Mouse (Mus musculus): ENCODE measurements around the gene Sptssb.

Gene Sptssb

DNA sequence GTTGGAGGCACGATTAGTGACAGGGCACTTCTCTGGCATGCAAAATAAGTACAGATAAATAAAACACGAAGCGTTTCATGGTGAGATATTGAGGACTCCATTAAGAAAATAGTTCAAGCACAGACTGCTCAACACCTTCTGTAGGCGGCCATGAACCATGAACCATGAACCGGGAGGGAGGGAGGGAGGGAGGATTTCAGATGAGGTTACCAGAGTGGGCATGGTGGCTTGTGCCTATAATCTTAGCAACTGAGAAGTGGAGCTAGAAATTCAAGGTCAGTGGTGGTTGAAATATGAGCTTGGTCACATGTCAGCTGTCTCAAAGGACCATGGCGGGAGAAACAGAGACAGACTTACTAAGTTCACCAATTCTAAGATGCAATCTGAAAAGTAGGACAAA lies 20.3 kb downstream of the Sptssb start:
- DNase-seq (ENCODE audit: extremely low read depth, low read depth, low spot score) = no peak

DNA sequence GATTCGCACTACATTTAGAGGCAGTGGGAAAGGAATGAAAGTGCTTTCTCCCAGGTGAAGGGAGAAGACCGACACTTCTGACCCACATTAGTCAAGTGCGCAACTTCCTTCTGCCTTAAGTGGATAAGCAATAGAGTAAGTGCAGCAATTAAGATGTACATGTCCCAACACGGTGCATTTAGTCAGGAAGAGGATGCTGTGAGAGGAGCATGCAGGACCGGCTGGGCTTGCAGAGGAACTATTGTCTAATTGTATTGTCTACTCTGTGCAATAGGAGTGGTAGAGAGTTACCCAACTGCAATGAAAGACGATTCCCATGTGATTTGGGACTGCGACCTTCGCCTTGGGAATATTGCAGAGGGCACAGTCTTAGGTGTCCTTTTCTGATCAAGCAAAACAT lies 30.2 kb downstream of the Sptssb start:
- peak; percentile 52 for DNase-seq (ENCODE audit: extremely low read depth, low read depth, low spot score)

DNA sequence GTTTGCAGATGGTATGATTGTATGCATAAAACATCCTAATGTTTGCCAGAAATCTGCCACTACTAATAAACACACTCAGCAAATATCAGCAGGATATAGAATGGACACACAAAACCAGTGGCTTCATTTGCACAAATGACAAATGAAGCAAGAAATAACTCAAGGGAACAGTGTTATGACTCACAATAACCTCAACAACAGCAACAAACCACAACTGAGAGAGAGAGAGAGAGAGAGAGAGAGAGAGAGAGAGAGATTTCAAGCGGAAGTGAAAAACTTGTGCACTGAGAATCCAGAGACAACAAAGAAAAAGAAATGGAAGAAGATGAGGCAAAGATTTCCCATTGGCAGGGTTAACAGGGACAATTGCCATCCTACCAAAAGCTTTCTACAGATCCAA lies 35.2 kb downstream of the Sptssb start:
- no peak for DNase-seq (ENCODE audit: extremely low read depth, low read depth, low spot score)

DNA sequence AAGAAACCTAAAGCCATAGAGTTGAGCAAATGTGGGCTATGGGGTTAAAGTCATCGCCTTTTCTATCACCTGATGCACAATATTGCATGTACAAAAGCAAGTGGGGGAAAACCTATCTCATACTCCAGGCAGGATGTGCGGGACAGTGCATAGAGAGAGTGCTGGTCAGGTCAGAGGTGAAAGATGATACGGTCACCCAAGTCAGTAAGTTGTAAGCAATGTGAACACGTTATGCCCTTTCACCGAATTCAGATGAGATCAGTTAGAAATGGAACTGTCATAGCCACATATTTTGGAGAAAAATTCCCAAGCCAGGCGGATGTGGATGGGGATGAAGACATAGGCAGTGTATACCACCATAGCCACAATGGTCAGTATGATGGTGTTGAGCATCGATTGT lies 39.1 kb downstream of the Sptssb start:
- DNase-seq (ENCODE audit: extremely low read depth, low read depth, low spot score) = no peak

DNA sequence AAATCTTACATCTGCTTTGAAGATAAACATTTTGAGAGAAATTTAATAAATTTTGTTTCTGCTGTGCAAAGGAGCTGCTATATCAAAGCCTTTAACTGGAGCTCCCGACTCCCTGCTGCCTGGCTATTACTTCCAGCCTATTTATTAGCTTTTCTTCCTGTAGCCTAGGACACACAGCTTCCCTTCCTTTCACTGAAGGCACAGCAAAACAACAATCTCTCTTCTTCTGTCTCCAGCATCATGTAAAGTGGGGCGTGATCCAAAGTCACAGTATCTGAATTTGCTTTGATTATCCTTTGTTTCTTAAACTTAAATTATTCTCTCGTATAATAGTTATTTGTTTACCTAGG lies 39.9 kb downstream of the Sptssb start:
- no peak for DNase-seq (ENCODE audit: extremely low read depth, low read depth, low spot score)

DNA sequence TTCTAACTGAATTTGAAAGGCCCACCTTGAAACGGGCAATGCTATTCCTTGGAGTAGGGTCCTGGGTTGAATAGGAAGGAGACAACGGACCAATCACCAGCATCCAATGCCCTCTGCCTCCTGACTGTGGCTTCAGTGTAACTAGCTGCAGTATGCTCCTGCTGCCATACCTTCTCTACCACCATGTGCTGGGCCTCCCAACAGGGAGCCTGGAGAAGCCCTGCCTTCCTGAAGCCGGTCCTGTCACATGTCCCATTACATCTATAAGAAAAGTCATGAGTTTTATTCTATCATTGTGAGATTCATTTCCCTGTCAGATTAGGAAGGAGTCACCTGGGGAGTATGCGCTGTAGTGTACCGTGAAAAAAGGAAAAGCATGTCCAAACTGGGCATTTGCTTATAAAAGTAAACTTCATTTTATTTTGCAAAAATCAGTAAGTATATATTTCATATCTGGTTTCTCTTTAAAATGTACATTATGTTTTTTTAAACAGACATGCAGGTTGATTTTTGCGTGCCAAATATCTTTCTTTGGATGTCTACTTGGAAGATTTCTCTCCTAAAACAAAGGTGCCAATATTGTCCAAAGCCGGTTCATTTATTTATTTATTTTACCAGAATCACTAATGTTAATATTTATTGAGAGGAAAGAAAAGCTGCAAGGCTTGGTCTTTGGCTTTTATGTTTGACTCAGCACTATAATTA lies 40.4 kb downstream of the Sptssb start:
- DNase-seq (ENCODE audit: extremely low read depth, low read depth, low spot score) = no peak

DNA sequence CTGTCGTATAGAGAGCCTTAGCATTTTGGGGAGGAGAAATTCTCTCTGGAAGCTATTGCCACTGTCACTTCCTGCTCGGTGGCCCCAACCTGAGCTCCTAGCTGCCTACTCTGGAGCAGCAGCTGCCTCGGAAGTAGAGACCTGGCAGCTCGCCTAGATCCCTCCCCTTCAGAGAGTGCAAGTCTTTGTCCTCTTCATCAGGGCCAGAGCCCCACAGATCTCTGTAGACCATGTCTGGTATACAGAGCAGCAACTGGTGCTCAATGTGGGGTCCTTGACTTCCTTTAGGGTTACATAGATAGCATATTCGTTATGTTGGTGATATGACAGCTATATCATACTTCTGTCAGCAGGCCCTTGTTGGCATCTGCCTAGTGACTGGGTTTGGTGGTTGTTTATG lies 41.3 kb downstream of the Sptssb start:
- no peak for DNase-seq (ENCODE audit: extremely low read depth, low read depth, low spot score)

DNA sequence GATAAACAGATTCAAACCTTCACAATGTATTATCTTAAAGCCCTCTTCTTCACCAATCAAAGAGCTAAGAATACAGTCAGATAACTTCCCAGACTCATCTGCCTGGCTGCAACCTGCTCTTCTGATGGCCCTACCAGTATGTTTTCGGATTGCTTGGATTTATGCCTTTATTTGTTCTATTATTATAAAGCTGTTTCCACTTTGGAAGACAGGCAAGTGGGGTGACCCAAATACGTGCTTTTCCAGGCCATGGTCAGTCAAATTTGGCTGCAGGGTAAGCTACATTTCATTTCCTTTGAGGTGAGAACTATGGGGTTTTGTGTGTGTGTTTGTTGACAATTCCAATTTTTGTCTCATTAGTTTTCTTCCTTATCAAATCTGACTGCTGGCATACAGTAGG lies 43.2 kb downstream of the Sptssb start:
- DNase-seq (ENCODE audit: extremely low read depth, low read depth, low spot score) = no peak

DNA sequence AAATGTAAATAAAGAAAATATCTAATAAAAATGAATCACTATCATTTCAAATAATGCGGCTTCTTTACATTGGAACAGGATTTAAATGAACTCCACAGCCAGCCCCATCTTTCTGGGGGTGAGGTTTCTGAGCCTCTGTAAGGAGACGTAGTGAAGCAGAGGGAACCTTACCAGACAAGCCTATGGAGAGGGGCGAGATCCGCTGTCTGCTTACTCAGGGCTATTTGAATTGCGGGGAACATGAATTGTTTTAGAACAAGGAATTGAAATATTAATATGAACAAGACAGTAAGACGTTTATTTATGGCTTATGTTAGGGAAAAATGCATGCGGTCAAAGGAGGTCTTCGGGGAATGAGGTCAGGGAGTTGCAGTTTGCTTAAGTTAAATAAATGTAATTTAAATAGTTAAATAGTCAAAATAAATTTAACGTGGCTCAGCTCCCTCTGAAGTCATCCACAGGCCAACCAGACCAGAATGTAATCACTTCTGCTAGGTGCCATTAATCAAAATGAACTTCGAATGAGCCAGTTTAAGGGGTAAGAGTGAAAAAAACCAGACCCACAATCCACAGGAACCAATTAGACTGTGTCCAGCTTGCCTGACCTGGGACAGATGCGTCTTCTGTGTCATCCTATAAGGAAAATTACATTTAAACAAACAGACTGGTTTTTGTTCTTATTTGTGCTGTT lies 46.6 kb downstream of the Sptssb start:
- no peak for DNase-seq (ENCODE audit: extremely low read depth, low read depth, low spot score)

DNA sequence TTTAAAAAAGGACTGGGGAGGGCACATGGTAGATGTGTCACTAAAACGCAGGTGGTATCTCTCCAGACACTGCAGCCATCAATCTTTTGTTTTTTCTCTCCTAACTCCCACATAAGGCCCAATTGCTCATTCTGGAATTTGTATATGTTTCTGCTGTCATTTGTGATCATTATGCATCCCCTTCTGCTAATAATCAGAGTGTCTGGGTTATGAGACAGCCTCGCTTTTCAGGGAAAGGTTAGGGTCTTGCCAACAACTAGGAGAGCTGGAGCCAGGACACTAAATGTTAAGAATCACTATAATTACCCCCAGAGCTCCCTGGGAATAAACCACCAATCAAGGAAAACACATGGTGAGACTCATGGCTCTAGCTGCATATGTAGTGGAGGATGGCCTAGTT lies 47.3 kb downstream of the Sptssb start:
- no peak for DNase-seq (ENCODE audit: extremely low read depth, low read depth, low spot score)

DNA sequence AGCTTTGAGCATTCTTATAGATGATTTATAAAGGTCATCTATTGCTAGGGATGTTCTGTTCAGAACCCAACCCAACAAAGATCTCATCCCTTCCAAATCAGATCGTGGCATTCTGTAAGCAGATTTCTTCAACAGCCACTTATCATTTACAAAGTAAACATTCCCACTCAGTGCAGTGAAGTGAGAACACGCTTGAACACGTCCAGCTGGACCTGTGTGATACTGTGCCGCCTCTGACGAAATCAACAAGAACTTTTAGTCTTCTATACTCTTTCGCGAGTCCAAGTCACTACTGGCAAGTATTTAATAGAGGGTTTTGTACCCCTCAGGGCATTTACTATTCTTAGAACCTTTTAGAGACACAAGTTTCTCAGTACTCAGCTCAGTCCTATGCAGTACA lies 51.3 kb downstream of the Sptssb start:
- DNase-seq (ENCODE audit: extremely low read depth, low read depth, low spot score) = peak; percentile 74

DNA sequence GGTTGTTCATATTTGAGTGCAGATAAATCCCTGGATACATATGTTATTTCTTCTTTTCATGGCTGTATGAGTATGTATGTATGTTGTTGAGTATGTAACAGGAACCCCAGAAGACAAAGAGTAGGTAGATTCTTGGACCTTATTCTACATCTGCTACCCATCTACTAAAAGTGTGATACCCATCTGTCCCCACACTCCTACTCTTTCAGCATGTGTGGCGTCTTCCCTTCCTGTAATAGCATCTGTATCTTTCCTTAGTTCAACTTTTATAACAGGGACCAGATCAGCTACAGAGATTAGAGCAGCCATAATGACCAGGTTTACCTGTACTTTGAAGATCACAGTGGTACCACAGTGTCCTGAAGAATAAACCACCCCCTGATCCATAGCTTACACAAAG lies 56.6 kb downstream of the Sptssb start:
- no peak for DNase-seq (ENCODE audit: extremely low read depth, low read depth, low spot score)

DNA sequence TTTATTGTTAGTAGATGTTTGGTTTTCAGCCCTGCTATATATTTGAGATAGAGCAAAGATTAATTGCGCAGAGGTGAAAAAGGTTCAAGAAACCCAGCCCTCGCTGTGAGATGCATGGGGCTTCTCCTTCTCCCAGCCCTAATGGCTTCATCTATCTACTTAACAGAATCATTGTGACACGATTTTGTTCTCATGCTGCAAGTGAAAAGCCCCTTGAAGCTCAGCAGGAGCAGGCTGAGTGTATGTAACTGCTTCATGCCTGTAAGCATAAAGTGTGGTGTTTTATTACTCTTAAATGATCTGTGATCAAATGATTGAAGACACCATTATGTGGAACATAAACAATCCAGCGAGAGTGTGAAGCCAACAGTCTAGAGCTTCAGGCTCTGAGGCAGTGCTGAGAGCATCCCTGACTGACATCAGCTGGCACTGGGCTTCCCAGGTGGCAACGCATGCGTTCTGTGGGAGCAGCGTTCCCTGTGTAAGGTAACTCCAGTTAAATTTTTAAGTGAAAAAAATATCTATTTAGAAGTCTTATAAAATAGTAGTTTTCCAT lies 58.8 kb downstream of the Sptssb start:
- DNase-seq (ENCODE audit: extremely low read depth, low read depth, low spot score) = no peak

DNA sequence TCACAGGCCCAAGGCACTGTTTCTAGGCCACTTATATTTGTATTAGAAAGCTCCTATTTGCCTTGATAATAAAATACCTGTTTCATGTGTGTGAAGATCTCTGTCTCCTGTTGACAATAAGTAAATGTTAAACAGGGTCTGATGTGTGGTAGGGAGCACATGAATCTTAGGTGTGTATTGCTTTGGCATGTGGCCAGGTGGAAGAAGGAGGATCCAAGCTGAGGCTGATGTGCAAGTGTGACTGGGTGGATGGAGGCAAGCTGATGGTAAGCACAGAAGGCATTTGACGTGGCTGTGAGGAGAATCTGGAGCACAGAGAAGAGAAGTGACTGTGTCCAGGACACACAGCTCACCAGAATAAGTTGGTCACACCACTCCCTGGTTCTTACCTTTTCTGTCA lies 60.6 kb downstream of the Sptssb start:
- no peak for DNase-seq (ENCODE audit: extremely low read depth, low read depth, low spot score)

DNA sequence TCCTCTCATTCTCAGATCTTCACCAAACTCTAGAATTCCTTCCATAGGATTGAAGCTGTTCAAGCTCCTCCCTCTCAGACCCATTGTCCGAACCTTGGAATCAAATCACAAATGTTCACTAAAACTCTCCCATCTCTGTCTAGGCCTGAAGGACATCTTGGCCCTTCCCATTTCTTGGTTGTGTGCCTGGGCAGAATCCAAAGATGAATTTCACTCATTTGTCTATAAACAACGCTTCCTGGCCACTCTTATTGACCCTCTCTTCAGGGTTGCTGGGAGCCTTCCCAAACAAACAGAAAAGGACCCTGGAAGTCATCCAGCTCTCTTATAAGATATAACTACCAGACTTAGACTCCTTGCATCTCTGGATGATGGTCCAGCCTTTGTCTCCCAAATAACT lies 61.8 kb downstream of the Sptssb start:
- no peak for DNase-seq (ENCODE audit: extremely low read depth, low read depth, low spot score)

DNA sequence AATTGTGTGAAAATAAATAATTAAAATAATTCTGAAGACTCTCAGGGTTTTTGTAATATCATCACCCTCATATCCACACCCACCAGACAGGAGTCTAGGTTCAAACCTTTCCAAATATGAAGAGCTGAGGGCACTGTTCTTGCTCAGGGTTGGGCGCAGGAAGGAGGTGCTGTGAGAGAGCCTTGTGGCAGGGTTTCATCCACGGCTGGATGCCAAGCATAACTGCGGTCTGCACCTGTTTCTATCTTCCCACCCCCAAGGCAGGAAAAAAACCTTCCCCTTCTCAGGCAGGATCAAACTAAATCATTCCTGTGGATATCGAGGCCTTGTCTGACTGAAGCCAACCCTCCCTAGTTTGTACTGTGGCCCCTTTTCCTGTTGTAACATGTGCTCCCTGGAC lies 62.2 kb downstream of the Sptssb start:
- no peak for DNase-seq (ENCODE audit: extremely low read depth, low read depth, low spot score)

DNA sequence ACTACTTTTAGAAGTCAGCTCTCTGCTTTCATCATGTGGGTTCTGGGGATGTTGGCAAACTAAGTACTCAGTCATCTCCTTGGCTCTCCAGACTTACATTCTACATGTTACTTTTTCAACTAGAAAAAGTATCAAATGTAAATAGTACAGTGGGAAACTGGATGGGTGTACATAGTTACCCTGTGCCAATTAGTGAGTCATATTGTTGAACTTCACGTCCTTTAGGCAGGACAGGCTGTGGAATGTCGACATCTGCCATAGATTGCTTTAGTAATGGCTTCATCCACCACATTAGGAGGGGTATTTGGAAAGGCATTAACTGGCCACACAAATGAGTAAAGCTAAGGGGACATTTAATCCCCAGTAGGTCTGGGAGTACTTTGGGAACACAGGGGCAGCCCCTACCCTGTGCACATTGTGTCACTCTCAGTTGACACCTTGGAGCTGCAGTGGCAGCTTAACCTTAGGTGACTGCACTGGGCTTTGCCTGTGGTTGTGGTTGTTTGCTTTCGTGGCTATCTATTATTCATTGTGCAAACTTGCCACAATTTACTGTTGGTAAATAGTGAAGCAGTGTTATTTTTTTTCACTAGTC lies 66.8 kb downstream of the Sptssb start:
- DNase-seq (ENCODE audit: extremely low read depth, low read depth, low spot score) = no peak

DNA sequence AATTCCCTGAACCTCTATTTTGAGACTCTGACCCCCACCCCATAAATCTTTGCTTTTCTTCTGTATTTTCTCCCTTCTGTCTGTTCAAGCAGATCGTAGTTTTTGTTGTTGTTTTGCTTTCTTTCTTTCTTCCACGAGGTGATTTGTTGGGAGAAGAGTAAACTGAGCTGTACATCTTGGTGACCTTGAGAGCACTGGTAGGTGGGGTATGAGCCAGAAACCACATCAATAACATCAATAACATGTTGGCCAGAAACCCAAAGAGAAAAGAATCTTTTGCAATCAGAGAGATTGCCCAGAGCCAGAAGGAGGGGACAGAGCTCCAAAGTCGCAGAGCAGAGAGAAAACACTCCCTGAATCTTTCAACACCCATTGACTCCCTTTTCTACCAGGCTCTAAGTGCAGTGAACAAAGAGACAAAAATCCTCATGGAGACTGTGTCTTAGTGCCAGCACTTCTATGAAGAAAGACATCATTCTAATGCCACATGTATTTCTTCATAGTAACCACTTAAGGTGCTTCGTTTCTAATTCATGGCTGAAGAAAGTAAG lies 80.4 kb downstream of the Sptssb start:
- peak; percentile 86 for DNase-seq (ENCODE audit: extremely low read depth, low read depth, low spot score)

DNA sequence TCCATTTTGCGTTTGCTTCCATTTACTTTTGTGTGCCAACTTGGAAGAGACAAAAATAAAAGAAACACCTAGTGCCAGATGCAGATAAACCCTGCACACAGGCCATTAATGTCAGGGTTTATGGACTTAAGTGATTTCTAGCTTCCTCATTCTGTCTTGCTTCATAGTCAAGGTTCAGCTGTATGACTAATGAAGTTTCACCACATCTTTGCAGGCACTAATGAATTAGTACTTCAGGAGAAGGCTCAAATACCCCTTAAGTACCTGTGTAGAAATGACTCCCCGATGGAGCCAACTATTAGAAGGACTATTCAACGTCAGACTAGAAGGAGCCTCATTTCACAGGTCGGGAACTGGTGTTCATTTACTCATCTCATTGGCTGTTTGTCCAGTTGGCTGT lies 86.4 kb downstream of the Sptssb start:
- DNase-seq (ENCODE audit: extremely low read depth, low read depth, low spot score) = peak; percentile 99
